Mouse (Mus musculus) spleen, adult 2 months (tissue): ENCODE results near the gene Rnft2. TPM values are rescaled to one million over a fixed set of nuclear protein-coding genes. Genes with fewer than 3 reads are reported as not detected.

ENCODE experiments used
- DNase-seq, 2 experiments: peaks; one replicate each; pipeline versions ENCODE4 v3.0.0 to v3.0.0-alpha.2; 2012 to 2021; ENCODE audit warnings: low spot score in 2 of 2, low read depth in 1 of 2
- H3K27ac ChIP-seq: fragments of 200-500 bp; 2 replicates; pipeline ENCODE4 v1.5.1; 2012; ENCODE audit warnings: low read length, inconsistent platforms; ENCODE audit not compliant: insufficient read depth
- H3K27me3 ChIP-seq: fragments of 200-500 bp; 2 replicates; pipeline ENCODE4 v1.6.1; 2012; ENCODE audit warnings: mild to moderate bottlenecking, moderate library complexity, low read length, inconsistent platforms; ENCODE audit not compliant: control insufficient read depth, insufficient read depth
- H3K36me3 ChIP-seq: fragments of 200-500 bp; 2 replicates; pipeline ENCODE4 v1.6.1; 2012; ENCODE audit warnings: mild to moderate bottlenecking, low read length, inconsistent platforms; ENCODE audit not compliant: control insufficient read depth, insufficient read depth
- H3K4me1 ChIP-seq: fragments of 200-500 bp; 2 replicates; pipeline ENCODE4 v1.6.1; 2011; ENCODE audit warnings: inconsistent platforms; ENCODE audit not compliant: control insufficient read depth, insufficient read depth, insufficient read length
- H3K4me3 ChIP-seq: fragments of 200-500 bp; 2 replicates; pipeline ENCODE4 v1.5.1; 2011; ENCODE audit warnings: mild to moderate bottlenecking, inconsistent platforms; ENCODE audit not compliant: insufficient read depth, insufficient read length; ENCODE audit errors: extremely low read depth
- CTCF ChIP-seq: fragments of 200-500 bp; IDR thresholded peaks from 2 replicates; pipeline ENCODE4 v1.5.1; 2011; ENCODE audit warnings: mild to moderate bottlenecking, inconsistent platforms; ENCODE audit not compliant: insufficient read depth, insufficient read length, insufficient replicate concordance; ENCODE audit errors: extremely low read depth
- POLR2A ChIP-seq: fragments of 200-500 bp; IDR thresholded peaks from 2 replicates; pipeline ENCODE4 v1.6.1; 2011; ENCODE audit warnings: low read depth, low read length, inconsistent platforms
- WGBS: fragments of 180-500 bp; shearing (Covaris S2); methylation state at CpG from one replicate; pipeline ENCODE4 v1.1.7; 2018; 5-methylcytosine and 5-hydroxymethylcytosine counted together
- polyA plus RNA-seq: library from polyadenylated mRNA; depleted of rRNA; stranded (reverse); fragments of >200 nt; gene quantifications from 2 replicates; pipeline ENCODE4 v1.2.3, GENCODE M21; 2012

Gene Rnft2
- polyA plus RNA-seq, 1 experiment, result 1.2 TPM

- DNase-seq, result no peak
- no peaks in the 10 kb centered on the region for H3K36me3 ChIP-seq
- H3K4me3 ChIP-seq, result no peak overlapping the region
- 76% methylated on average over 8 of the region's 8 CpGs for WGBS
- H3K27me3 ChIP-seq, result peaks cover 33% of the 10 kb centered on the region
- H3K4me1 ChIP-seq, result peaks cover 4% of the 10 kb centered on the region
- H3K27ac ChIP-seq, result no peak overlapping the region
- no peak for TF ChIP-seq POLR2A
- no peak for TF ChIP-seq CTCF
Measured at GRCm38 (mm10) chr5:118167561-118167995, 77.3 kb downstream of the Rnft2 start.

- 0 out of 2 replicates have a peak, but pooled peaks cover 2% of the 10 kb centered on the region for H3K4me1 ChIP-seq
- DNase-seq, result no peak
- peaks cover 18% of the 10 kb centered on the region for H3K27me3 ChIP-seq
- H3K4me3 ChIP-seq, result no peak overlapping the region
- H3K27ac ChIP-seq, result no peak overlapping the region
- no peaks in the 10 kb centered on the region for H3K36me3 ChIP-seq
- no peak for TF ChIP-seq CTCF
- no peak for TF ChIP-seq POLR2A
Measured at GRCm38 (mm10) chr5:118165462-118165861, 79.5 kb downstream of the Rnft2 start.

GRCm38 (mm10) chr5:118164581-118164980, 80.3 kb downstream of the Rnft2 start, which contains the start of gene Hrk:
TSS of gene Hrk (plus strand) at chr5:118164648.
- no peak for TF ChIP-seq CTCF
- peaks cover 13% of the 10 kb centered on the region for H3K27me3 ChIP-seq
- H3K4me3 ChIP-seq, result no peak within 1 kb of the TSS
- no peaks in the 10 kb centered on the region for H3K36me3 ChIP-seq
- DNase-seq, result no peak
- WGBS, result 68% methylated on average over 12 of the region's 12 CpGs
- 0 out of 2 replicates have a peak, but pooled peaks cover under 1% of the 10 kb centered on the region for H3K4me1 ChIP-seq
- H3K27ac ChIP-seq, result no peak within 1 kb of the TSS

GRCm38 (mm10) chr5:118160691-118161090, 84.2 kb downstream of the Rnft2 start:
- Histone ChIP-seq H3K27me3 (peaks cover 4% of the 10 kb centered on the region; the same call in 1 of the 2 replicates), H3K4me1 (no peaks in the 10 kb centered on the region)
- 17% methylated on average over 4 of the region's 4 CpGs for WGBS

GRCm38 (mm10) chr5:118156976-118157375, 87.9 kb downstream of the Rnft2 start:
- Histone ChIP-seq H3K4me1 (no peaks in the 10 kb centered on the region; the same call in 1 of the 2 replicates), H3K27ac (no peak overlapping the region), H3K4me3 (no peak overlapping the region), H3K36me3 (no peaks in the 10 kb centered on the region), H3K27me3 (no peaks in the 10 kb centered on the region)
- DNase-seq, result no peak
- WGBS, result 57% methylated on average over 4 of the region's 4 CpGs
- TF ChIP-seq CTCF (no peak), POLR2A (no peak)

More at GRCm38 (mm10) chr5:118160691-118161090, 84.2 kb downstream of the Rnft2 start:
- no peak for DNase-seq
- TF ChIP-seq POLR2A (no peak), CTCF (no peak)
- no peaks in the 10 kb centered on the region for H3K36me3 ChIP-seq
- H3K4me3 ChIP-seq, result no peak overlapping the region
- no peak overlapping the region for H3K27ac ChIP-seq

GRCm38 (mm10) chr5:118155565-118155947, 89.4 kb downstream of the Rnft2 start:
- Histone ChIP-seq H3K36me3 (peaks cover 2% of the 10 kb centered on the region; the same call in 1 of the 2 replicates), H3K27me3 (no peaks in the 10 kb centered on the region), H3K27ac (no peak overlapping the region), H3K4me3 (peak overlapping the region; percentile 84), H3K4me1 (no peaks in the 10 kb centered on the region; the same call in 1 of the 2 replicates)
- WGBS, result 30% methylated on average over 9 of the region's 9 CpGs
- no peak for DNase-seq
- TF ChIP-seq CTCF, result no peak
- no peak for TF ChIP-seq POLR2A

- TF ChIP-seq CTCF, result no peak
- peak; percentile 20; the same call in 1 of the 2 replicates for TF ChIP-seq POLR2A
- DNase-seq, result peak; percentile 50 to 59
- WGBS, result 1% methylated on average over 66 of the region's 67 CpGs
- Histone ChIP-seq H3K4me3 (peak within 1 kb of the TSS; percentile 84), H3K36me3 (peaks cover 2% of the 10 kb centered on the region; the same call in 1 of the 2 replicates), H3K27ac (no peak within 1 kb of the TSS), H3K4me1 (no peaks in the 10 kb centered on the region; the same call in 1 of the 2 replicates), H3K27me3 (no peaks in the 10 kb centered on the region)
Measured at GRCm38 (mm10) chr5:118154839-118155564, 89.9 kb downstream of the Rnft2 start, which contains the start of gene Fbxw8. TSS of gene Fbxw8 (minus strand) at chr5:118155464.
